Mouse (Mus musculus) hindbrain, embryonic 16.5 days (tissue): ENCODE results near the gene Inip. TPM values are rescaled to one million over a fixed set of nuclear protein-coding genes. Genes with fewer than 3 reads are reported as not detected.
A peak's percentile ranks its signal among the peaks of the same experiment; 100 is the strongest.

ENCODE experiments used
- ATAC-seq: fragments of 200-750 bp; cut with Nextera tagmentation; 2 replicates; pipeline ENCODE4 v1.8.0; 2017; ENCODE audit warnings: moderate TSS enrichment, moderate library complexity
- H3K27ac ChIP-seq: fragments of 300-500 bp; sonication (generic); 2 replicates; pipeline ENCODE4 v1.5.1; 2014; ENCODE audit warnings: low read depth, mild to moderate bottlenecking, control low read depth, low read length, moderate library complexity
- H3K27me3 ChIP-seq: fragments of 300-500 bp; sonication (generic); replicated peaks from 2 replicates; pipeline ENCODE4 v1.6.1; 2014; ENCODE audit warnings: low read length; ENCODE audit not compliant: control insufficient read depth, insufficient read depth
- H3K36me3 ChIP-seq: fragments of 300-500 bp; sonication (generic); 2 replicates; pipeline ENCODE4 v1.6.1; 2014; ENCODE audit warnings: mild to moderate bottlenecking, low read length, moderate library complexity, mixed read lengths; ENCODE audit not compliant: control insufficient read depth, insufficient read depth
- H3K4me1 ChIP-seq: fragments of 300-500 bp; sonication (generic); 2 replicates; pipeline ENCODE4 v1.6.1; 2014; ENCODE audit warnings: low read depth, low read length; ENCODE audit not compliant: control insufficient read depth, insufficient read depth
- H3K4me2 ChIP-seq: fragments of 300-500 bp; sonication (generic); 2 replicates; pipeline ENCODE4 v1.6.1; 2014; ENCODE audit warnings: mild to moderate bottlenecking, low read length, control low read depth, moderate library complexity
- H3K4me3 ChIP-seq: fragments of 300-500 bp; sonication (generic); 2 replicates; pipeline ENCODE4 v1.5.1; 2014; ENCODE audit warnings: mild to moderate bottlenecking, low read length, control low read depth, moderate library complexity
- H3K9ac ChIP-seq: fragments of 300-500 bp; sonication (generic); 2 replicates; pipeline ENCODE4 v1.6.1; 2014; ENCODE audit warnings: low read depth, mild to moderate bottlenecking, control low read depth, low read length, moderate library complexity
- H3K9me3 ChIP-seq: fragments of 300-500 bp; sonication (generic); 2 replicates; pipeline ENCODE4 v1.6.1; 2014; ENCODE audit warnings: mild to moderate bottlenecking, low read length, moderate library complexity; ENCODE audit not compliant: control insufficient read depth
- WGBS: fragments of 180-500 bp; shearing (Covaris S2); extraction: QIAGEN DNeasy Blood & Tissue Kit; methylation state at CpG from one replicate; pipeline ENCODE4 v1.1.7; 2014; 5-methylcytosine and 5-hydroxymethylcytosine counted together
- polyA plus RNA-seq: library from polyadenylated mRNA; unstranded; fragments of >200 nt; fragmentation: Nextera tagmentation; extraction: Ambion mirVana; gene quantifications from 2 replicates; pipeline ENCODE4 v1.2.1, GENCODE M21; 2015

Inip gene
- polyA plus RNA-seq, 1 experiment from 2014 or later: 46.7 TPM

DNA sequence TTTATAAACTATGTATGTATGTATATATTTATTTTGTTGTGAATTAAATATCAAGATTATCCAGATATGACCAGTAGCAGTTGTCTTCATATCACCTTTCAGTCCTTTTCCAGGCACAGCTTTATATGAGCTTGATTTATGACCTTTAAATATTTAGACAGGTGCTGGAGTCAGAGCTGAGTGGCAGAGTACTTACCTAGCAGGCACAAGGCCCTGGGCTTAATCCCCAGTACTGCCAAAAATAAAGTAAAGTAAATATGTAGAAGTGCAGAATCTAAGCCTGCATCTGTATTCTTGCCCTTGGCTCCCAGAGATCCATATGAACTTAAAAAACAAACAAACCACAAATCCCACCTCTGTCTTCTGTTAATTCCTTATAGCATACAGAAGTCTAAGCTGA lies 12.4 kb downstream of the Inip start:
- Histone ChIP-seq H3K9ac (no peak overlapping the region), H3K4me2 (no peak overlapping the region), H3K4me3 (no peak overlapping the region), H3K27me3 (no peaks in the 10 kb centered on the region), H3K4me1 (no peaks in the 10 kb centered on the region), H3K27ac (no peak overlapping the region), H3K36me3 (no peaks in the 10 kb centered on the region), H3K9me3 (no peaks in the 10 kb centered on the region)
- no peak for ATAC-seq

DNA sequence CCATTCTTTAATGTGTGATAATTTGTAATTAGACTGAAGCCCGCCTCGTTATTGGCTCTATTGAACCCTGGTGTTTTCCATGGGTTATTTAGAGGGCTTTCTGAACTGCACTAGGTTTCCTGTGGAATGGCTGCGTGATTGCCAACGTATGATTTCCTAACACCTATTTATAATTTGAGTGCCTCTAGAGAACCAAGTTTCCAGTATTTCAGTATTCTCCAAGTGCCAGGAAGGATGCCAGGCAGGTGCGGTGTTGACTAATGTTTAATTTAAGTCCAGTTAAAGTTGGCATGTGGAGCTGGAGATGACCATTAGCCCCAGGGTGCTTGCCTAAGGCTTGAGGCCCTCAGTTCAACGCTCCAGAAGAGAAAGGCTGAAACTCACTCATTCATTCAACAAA lies 14.3 kb downstream of the Inip start:
- 67% methylated on average over 6 of the region's 6 CpGs for WGBS
- no peak overlapping the region for H3K4me2 ChIP-seq
- H3K9ac ChIP-seq: no peak overlapping the region
- no peak overlapping the region for H3K27ac ChIP-seq
- H3K36me3 ChIP-seq: no peaks in the 10 kb centered on the region
- no peaks in the 10 kb centered on the region for H3K27me3 ChIP-seq
- no peak overlapping the region for H3K4me3 ChIP-seq
- H3K4me1 ChIP-seq: peaks cover 5% of the 10 kb centered on the region
- ATAC-seq: no peak
- H3K9me3 ChIP-seq: no peaks in the 10 kb centered on the region

GRCm38 (mm10) chr4:59786661-59787060 lies 14.7 kb downstream of the Inip start:
- Histone ChIP-seq H3K27me3 (no peaks in the 10 kb centered on the region), H3K9me3 (no peaks in the 10 kb centered on the region), H3K9ac (no peak overlapping the region), H3K4me2 (no peak overlapping the region), H3K4me1 (peaks cover 8% of the 10 kb centered on the region), H3K36me3 (no peaks in the 10 kb centered on the region), H3K4me3 (no peak overlapping the region), H3K27ac (no peak overlapping the region)
- WGBS: 2% methylated on average over 7 of the region's 7 CpGs
- no peak for ATAC-seq

- H3K4me2 ChIP-seq: no peak overlapping the region
- no peak overlapping the region for H3K9ac ChIP-seq
- H3K9me3 ChIP-seq: no peaks in the 10 kb centered on the region
- peaks cover 11% of the 10 kb centered on the region for H3K4me1 ChIP-seq
- H3K4me3 ChIP-seq: no peak overlapping the region
- no peaks in the 10 kb centered on the region for H3K36me3 ChIP-seq
- ATAC-seq: no peak
- WGBS: 24% methylated on average over 2 of the region's 2 CpGs
- H3K27me3 ChIP-seq: no peaks in the 10 kb centered on the region
- no peak overlapping the region for H3K27ac ChIP-seq
Measured at GRCm38 (mm10) chr4:59785412-59785811, 16.0 kb downstream of the Inip start.

DNA sequence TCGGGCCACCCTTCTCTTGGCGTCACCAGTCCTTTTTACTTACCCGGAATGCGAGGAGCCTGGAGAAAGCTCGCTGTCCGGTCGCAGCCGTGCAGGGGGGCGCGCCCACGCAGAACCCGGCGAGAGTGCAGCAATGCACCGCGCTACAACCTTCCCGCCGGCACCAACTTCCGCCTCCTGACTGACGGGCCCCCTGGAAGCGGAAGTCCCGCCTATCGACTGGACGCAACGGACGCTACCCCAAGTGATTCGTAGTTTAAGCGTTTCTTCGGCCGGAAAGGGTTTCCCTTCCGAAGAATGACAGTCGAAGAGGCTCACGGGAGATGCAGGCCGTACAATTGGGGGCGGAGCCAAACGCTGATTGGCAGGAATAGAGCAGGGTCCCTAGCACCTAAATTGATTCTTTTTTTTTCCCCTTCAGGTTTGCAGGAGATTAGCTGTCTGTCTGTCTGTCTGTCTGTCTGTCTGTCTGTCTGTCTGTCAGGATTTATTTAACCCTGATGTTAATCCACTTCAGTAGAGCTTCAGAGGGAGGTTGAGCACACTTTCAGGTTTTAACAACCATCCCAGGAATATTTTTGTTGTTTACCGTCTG lies 17.6 kb downstream of the Inip start:
- ATAC-seq: peak; percentile 97
- peak overlapping the region; percentile 73 for H3K27ac ChIP-seq
- peak overlapping the region; percentile 97 for H3K4me2 ChIP-seq
- H3K9me3 ChIP-seq: no peaks in the 10 kb centered on the region
- peak overlapping the region; percentile 70 for H3K4me3 ChIP-seq
- no peaks in the 10 kb centered on the region for H3K27me3 ChIP-seq
- peak overlapping the region; percentile 75 for H3K9ac ChIP-seq
- H3K4me1 ChIP-seq: peaks cover 11% of the 10 kb centered on the region
- no peaks in the 10 kb centered on the region for H3K36me3 ChIP-seq
- 1% methylated on average over 36 of the region's 36 CpGs for WGBS

DNA sequence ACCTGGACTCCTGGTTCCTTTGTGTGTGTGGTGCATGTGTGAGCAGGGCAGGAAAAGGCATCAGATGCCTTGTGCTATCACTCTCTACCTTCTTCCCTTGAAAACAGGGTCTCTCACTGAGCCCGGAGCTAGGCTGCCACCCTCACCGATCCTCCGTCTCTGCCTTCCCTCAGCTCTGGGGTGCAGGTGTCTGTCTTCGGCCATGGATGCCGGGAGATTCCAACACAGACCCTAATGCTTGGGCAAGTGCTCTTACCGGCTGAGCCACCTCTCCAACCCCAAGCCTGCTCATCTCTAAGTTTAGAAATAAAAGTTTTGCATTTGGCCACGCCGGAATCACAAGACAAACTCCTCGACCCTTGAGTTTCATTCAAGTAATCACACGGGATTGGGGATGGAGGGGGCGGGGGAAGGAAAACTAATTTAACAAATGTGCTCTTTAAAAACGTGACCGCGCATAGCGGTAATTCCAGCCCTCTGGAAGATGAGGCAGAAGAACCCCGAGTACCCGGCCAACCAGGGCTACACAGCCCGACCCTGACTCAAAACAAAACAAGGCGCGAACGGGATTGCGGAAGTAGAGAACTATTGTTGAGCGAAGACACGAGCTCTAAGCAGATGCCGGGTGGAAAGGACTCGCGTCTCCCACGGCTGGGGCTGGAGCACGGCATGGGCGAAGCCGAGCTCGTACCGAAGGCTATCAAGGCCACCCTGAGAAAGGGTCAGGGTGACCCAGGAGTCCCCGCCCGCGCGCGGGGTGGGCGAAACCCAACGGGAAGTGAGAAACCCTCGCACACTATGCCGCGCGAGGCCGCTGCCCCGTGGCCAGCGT lies 18.3 kb downstream of the Inip start:
- WGBS: 0% methylated on average over 47 of the region's 47 CpGs
- peak overlapping the region; percentile 75 for H3K9ac ChIP-seq
- H3K36me3 ChIP-seq: no peaks in the 10 kb centered on the region
- H3K9me3 ChIP-seq: no peaks in the 10 kb centered on the region
- peak; percentile 71 for ATAC-seq
- H3K4me3 ChIP-seq: peak overlapping the region; percentile 70
- H3K4me2 ChIP-seq: peak overlapping the region; percentile 97
- no peaks in the 10 kb centered on the region for H3K27me3 ChIP-seq
- peak overlapping the region; percentile 73 for H3K27ac ChIP-seq
- H3K4me1 ChIP-seq: peaks cover 11% of the 10 kb centered on the region

- Histone ChIP-seq H3K9me3 (no peaks in the 10 kb centered on the region), H3K27me3 (no peaks in the 10 kb centered on the region), H3K36me3 (no peaks in the 10 kb centered on the region), H3K4me2 (no peak overlapping the region), H3K27ac (no peak overlapping the region), H3K9ac (no peak overlapping the region), H3K4me3 (no peak overlapping the region), H3K4me1 (peaks cover 11% of the 10 kb centered on the region)
- no peak for ATAC-seq
- WGBS: 7% methylated on average over 1 of the region's 1 CpGs
Measured at GRCm38 (mm10) chr4:59780568-59780967, 20.8 kb downstream of the Inip start.

DNA sequence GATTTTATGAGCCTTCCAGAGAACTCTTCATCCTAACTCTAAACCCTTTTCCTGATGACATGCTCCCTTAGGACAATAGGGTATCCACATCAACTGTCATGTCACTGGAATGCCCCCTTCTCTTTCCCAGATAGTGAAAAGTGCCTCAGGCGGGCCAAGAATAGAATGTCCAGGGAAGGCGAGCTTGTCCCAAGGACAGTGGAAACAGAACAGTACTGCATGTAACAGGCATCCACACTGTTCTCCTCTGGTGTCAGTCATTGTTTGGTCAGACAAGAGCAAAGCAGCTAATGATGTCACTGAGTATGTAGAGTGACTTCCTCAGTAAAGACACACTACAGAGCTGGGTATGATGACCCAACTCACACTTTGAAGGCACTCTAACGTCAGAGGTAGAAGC lies 23.6 kb downstream of the Inip start:
- ATAC-seq: no peak
- 84% methylated on average over 3 of the region's 3 CpGs for WGBS
- Histone ChIP-seq H3K4me3 (no peak overlapping the region), H3K27me3 (no peaks in the 10 kb centered on the region), H3K9ac (no peak overlapping the region), H3K27ac (no peak overlapping the region), H3K36me3 (peaks cover 3% of the 10 kb centered on the region; the same call in 1 of the 2 replicates), H3K4me1 (peaks cover 10% of the 10 kb centered on the region), H3K4me2 (no peak overlapping the region), H3K9me3 (no peaks in the 10 kb centered on the region)

DNA sequence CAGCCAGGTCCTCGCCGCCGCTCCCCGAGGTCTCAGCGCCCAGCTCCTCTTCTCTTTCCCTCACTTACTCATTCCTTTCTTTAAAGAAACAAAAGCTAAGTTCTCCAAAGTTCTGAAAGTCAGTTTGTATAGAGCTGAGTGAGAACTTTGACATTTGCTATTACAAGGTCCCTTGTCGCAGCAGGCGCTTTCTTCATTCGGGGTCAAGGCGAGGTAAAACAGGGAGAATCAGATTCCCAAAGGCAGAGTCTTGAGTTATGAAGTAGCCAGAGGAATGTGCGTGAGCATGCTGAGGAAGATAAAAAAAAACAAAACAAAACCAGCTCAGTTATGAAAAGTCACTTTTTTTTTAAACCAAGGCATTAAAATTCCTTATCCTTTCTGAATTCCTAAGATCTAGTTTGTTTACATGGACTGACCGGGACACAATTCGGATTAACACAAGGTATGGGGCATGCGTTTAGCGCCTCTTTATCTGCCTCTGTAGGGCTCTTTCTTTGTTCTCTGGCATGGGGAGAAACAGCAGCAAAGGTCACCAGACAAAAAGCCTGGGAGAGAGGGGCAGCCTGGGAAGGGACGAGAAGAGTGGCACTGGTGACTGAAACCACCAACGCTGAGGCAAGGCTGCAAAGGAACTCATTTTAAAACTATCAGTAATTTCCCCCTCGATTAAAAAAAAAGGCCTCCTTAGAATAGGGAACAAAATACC lies 29.1 kb downstream of the Inip start:
- no peak for ATAC-seq
- Histone ChIP-seq H3K27me3 (no peaks in the 10 kb centered on the region), H3K36me3 (peaks cover 13% of the 10 kb centered on the region; the same call in 1 of the 2 replicates), H3K4me1 (no peaks in the 10 kb centered on the region), H3K27ac (no peak overlapping the region), H3K9ac (no peak overlapping the region), H3K4me3 (no peak overlapping the region), H3K9me3 (no peaks in the 10 kb centered on the region), H3K4me2 (no peak overlapping the region)
- 23% methylated on average over 17 of the region's 17 CpGs for WGBS
